Mouse (Mus musculus) duodenum, adult 2 months (tissue): Measurements from ENCODE around the gene Olfr1434. TPM values are rescaled to one million over a fixed set of nuclear protein-coding genes. Genes with fewer than 3 reads are reported as not detected.

ENCODE experiments used
- polyA plus RNA-seq: library from polyadenylated mRNA; depleted of rRNA; stranded (reverse); fragments of >200 nt; gene quantifications from 2 replicates; pipeline ENCODE4 v1.2.3, GENCODE M21; 2012; ENCODE audit warnings: low replicate concordance; rRNA removed

Gene Olfr1434
- polyA plus RNA-seq, result not detected in 2 replicates

DNA sequence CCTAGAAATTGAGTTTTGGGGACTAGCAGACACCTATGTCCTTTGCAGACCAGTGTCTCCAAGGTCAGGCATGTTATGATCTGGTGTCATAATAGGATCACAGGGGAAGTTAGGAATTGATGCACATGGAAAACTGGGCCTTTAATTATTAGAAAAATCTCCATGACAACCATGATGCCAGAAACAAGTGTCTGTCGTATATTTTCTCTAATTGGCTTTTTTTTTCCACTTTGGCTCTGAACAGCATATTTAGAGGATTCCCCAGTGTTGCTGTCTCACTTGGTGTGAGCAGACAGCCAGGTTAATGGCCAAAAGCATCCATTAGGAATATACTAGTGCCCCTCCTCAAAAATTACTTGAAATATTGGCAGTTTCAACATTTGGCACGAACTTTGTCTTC, at the start of gene Olfr1434:
TSS of gene Olfr1434 (plus strand) at position 301 of the 400 bp plus-strand sequence.

GRCm38 (mm10) chr19:12232496-12232895, 47.2 kb upstream of the Olfr1434 start, which contains the start of gene Olfr1432:
TSS of gene Olfr1432 (minus strand) at chr19:12232596.

DNA sequence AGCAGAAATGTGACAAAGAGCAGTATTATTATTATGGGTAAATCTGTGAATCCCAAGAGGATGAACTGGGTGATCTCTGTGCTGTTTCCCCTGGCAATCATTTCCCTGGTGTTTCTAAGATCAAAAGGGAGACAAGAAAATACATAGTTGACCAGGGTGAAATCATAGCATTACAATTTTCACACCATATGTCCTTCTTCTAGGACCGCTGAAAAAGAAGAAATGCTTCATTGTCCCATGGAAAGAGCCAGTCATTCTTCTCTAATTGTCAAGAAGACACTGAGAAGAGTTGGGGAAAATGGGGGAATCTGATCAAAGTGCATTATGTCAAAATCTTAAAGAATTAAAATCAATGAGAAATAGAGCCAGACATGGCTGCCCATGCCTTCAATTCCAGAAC, 38.1 kb upstream of the Olfr1434 start, which contains the start of gene Olfr262:
TSS of gene Olfr262 (minus strand) at position 101 of the 400 bp plus-strand sequence.

GRCm38 (mm10) chr19:12260732-12261131, 18.9 kb upstream of the Olfr1434 start, which contains the start of gene Olfr235:
TSS of gene Olfr235 (plus strand) at chr19:12261032.

DNA sequence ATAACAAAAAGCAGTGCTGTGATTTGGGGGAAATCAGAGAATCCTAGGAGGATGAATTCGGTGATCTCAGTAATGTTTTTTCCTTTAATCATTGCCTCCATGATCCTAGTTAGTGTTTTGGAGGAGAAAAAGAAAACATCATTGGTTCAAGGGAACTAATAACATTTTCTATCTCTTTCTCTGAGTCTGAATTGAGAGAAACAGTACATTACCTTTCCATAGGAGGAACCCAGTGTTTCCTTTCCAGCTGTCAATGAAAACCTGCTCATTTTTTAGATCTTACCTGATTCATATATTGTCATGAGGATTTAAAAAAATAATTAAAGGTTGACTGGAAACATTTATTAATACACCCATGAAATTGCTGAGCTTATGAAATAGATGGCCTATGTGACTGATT, 19.4 kb downstream of the Olfr1434 start, which contains the start of gene Olfr1436:
TSS of gene Olfr1436 (minus strand) at position 101 of the 400 bp plus-strand sequence.

GRCm38 (mm10) chr19:12325001-12325400, 45.3 kb downstream of the Olfr1434 start, which contains the start of gene Olfr1437:
TSS of gene Olfr1437 (minus strand) at chr19:12325101.

Other genes with a start within 250 kb of the Olfr1434 start
- gene Olfr1423, start 238.5 kb upstream of the Olfr1434 start, polyA plus RNA-seq, result not detected in 2 replicates
- not detected in 2 replicates for gene Olfr1424, start 217.2 kb upstream of the Olfr1434 start, polyA plus RNA-seq
- not detected in 2 replicates for gene Olfr1425, start 202.1 kb upstream of the Olfr1434 start, polyA plus RNA-seq
- gene Olfr1426, start 187.8 kb upstream of the Olfr1434 start, polyA plus RNA-seq, result not detected in 2 replicates
- not detected in 2 replicates for gene Olfr1427, start 176.5 kb upstream of the Olfr1434 start, polyA plus RNA-seq
- not detected in 2 replicates for gene Olfr1428, start 164.0 kb upstream of the Olfr1434 start, polyA plus RNA-seq
- gene Olfr76, start 156.7 kb upstream of the Olfr1434 start, polyA plus RNA-seq, result not detected in 2 replicates
- gene Olfr1555-ps1, start 109.7 kb upstream of the Olfr1434 start, polyA plus RNA-seq, result not detected in 2 replicates
- not detected in 2 replicates for gene Olfr1431, start 79.2 kb upstream of the Olfr1434 start, polyA plus RNA-seq
- gene Olfr1432, start 47.3 kb upstream of the Olfr1434 start, polyA plus RNA-seq, result not detected in 2 replicates
- not detected in 2 replicates for gene Olfr262, start 38.2 kb upstream of the Olfr1434 start, polyA plus RNA-seq
- gene Olfr235, start 18.8 kb upstream of the Olfr1434 start, polyA plus RNA-seq, result not detected in 2 replicates
- not detected in 2 replicates for gene Olfr1436, start 19.3 kb downstream of the Olfr1434 start, polyA plus RNA-seq
- not detected in 2 replicates for gene Olfr1437, start 45.2 kb downstream of the Olfr1434 start, polyA plus RNA-seq
- gene Olfr1438-ps1, start 56.1 kb downstream of the Olfr1434 start, polyA plus RNA-seq, result not detected in 2 replicates
- gene Olfr1440, start 107.4 kb downstream of the Olfr1434 start, polyA plus RNA-seq, result not detected in 2 replicates
- gene Olfr1441, start 137.6 kb downstream of the Olfr1434 start, polyA plus RNA-seq, result not detected in 2 replicates
- gene Pfpl, start 148.1 kb downstream of the Olfr1434 start, polyA plus RNA-seq, result not detected in 2 replicates
- 1.3 and 1.4 TPM in 2 replicates for gene Mpeg1, start 180.9 kb downstream of the Olfr1434 start, polyA plus RNA-seq
- 7.4 and 9.3 TPM in 2 replicates for gene Dtx4, start 221.6 kb downstream of the Olfr1434 start, polyA plus RNA-seq